Mouse (Mus musculus) mouse trophoblast stem cell (cell line): Measurements from ENCODE around the gene Pdia5.

Experiments used
- in situ Hi-C, 2 experiments: fragments of 300-500 bp; cut with MseI, MboI; formaldehyde crosslinking; loops; 2 replicates in 1 of 2; 3 replicates in 1 of 2; pipeline ENCODE4 v1.15.1; 2025

Gene Pdia5

DNA sequence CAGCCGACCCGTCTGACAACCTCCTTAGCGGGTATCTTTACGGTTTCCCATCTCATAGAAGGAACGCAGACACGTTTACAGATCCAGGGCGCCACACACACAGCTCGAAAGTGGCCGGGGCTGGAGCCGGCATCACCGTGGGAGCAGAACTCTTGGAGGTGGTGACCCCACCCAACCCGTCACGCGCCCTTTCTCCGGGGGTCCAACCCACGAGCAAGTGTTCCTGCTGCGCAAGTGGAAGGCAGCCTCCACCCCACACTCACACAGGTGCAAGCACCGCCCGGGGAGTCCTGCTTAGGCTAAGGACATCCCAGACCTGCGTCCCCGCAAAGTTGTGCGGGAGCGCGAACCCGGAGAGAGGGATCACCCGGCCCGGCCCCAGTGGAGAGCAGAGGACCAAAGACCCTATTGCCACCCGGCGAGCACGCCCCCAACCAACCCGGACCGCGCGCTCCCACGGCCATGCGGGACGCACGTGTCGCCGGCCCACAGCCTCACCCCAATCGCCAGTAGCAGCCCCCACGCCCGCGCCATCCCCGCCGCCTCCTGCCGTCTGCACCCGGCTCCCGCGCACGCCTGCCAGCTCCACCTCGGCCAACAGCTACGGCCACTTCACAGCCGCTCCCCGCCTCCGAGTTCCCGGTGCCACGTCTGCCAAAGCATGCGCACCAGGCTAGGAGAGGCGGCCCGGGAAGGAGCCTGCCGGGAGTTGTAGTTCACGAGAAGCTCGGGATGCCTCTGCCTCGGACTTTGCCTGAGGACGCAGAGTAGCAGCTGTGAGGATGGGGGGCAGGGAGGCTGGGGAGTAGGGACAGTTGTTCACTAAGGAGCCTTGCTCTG is at the start of gene Pdia5:
Gene Pdia5 (minus strand): TSS at position 643 of the 840 bp plus-strand sequence.
- in situ Hi-C loops = no loop called here

GRCm38 (mm10) chr16:35539041-35539440 is 48.4 kb upstream of the Pdia5 start:
- in situ Hi-C loops = loop anchor here in 1 of 2 experiments (10.0 kb wide), 1 partner anchor 224 kb away; no protein-coding TSS in a partner anchor

DNA sequence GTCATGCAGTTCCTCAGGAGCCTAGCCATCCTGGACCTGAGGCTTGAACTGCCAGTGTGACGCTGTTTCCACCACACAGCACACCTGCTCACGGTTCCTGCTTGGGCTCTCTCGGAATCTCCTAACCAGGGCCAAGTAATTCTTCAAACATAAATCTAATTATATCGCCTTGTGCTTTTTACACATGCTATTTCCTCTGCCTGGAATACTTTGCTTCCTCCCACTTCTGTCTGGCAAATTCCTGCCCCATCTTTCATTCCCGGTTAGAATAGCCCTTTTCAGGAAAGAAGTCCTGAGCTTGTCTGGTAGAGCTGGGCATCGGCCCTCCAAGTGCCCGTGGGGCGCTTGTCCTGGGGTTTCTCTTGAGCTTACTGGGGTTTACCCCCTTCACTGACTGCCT is 47.0 kb upstream of the Pdia5 start:
- in situ Hi-C loops = loop anchor here in 1 of 2 experiments (10.0 kb wide), 1 partner anchor 223 kb away; no protein-coding TSS in a partner anchor

DNA sequence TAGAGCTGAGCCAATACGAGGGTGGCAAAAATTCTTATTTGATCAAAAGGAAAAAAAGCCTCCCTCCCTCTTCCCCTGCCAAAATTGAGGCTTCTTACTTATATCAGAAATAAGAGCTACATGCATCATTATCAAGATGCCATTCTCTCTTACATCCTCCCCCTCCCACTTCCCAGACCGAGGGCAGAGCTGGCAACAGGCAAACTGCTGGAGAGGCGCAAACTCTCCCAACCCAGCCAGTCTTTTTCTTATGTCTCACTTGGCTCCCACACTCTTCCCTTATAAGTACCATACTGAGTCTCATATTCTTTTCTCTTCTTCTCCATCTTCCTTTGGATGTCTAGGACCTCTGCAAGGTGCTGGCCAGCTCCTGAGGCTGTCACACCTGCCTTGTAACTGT is 44.0 kb upstream of the Pdia5 start:
- in situ Hi-C loops = loop anchor here in 1 of 2 experiments (10.0 kb wide), 1 partner anchor 220 kb away; no protein-coding TSS in a partner anchor

DNA sequence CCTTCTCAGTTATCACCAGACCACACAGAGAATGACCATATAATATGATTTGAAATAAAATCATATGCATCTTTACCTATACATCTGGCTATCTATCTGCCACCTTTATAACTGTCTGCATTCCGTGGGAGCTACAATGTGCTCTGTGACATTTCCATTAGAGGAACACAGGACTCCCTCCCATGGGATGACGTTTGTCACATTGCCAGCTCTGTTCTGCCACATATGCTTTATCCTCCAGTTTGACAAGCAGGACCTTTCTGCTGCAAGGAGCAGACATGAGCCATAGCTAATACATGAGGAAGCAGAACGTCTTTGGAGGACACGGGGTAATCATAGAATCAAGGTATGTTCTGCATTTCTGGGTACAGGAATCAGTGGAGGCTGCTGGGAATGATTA is 33.5 kb upstream of the Pdia5 start:
- in situ Hi-C loops = no loop called here

DNA sequence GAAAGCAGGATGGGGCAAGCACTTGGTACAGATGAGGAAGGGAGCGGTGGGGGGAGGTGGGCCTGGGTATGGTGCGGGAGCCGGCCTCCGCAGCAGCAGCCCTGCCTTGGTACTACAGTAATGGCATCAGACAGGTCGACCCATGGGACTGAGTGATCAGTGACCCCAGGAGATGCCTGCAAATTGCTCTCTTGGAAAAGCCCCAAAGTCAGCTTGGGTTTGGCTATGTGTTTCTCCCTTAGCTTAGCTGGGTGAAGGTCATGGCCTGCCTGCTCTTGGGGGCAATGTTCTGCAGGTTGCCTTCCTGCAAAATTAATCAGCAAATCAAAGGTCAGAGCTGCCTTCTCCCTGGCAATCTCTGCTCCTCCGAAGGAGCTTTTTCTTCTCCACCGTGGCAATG is 28.6 kb upstream of the Pdia5 start:
- in situ Hi-C loops = no loop called here

GRCm38 (mm10) chr16:35517976-35518951 is 27.6 kb upstream of the Pdia5 start:
- in situ Hi-C loops = no loop called here

GRCm38 (mm10) chr16:35515977-35516612 is 25.4 kb upstream of the Pdia5 start:
- in situ Hi-C loops = no loop called here

DNA sequence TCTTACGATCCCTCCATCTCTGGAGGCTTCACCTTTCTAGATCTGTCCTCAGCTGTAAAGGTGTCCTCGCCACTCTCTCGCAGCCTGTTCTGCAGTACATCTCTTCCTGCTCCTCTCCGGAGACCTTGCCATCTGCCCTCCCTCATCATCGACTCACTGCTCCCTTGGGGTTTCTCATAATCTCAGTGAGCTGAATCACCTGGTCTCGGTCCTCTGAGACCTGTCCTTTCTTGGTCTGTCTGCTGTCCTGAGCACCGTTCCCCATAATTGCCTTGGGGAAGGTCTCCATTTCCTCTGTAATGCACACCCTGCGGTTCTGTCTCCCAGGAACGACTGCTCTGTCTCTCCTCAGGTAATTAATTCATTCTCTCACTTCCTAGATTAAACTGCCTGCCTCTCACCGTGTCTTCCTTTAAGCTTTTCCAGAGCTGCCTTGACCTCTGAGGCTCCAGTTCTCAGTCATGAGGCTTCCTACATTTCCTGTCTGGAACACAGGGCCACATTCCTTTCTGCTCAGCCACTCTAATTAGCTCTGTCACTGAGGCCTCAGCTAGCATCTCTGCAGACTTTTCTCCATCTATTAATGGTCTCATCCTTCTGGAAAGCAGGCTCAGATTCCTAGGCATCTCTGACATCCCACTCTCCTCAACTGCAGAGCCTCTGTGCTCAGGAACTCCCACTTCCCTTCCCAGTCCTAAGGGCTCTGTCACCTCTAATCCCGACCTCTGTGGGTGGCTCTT is 18.8 kb upstream of the Pdia5 start:
- in situ Hi-C loops = no loop called here

DNA sequence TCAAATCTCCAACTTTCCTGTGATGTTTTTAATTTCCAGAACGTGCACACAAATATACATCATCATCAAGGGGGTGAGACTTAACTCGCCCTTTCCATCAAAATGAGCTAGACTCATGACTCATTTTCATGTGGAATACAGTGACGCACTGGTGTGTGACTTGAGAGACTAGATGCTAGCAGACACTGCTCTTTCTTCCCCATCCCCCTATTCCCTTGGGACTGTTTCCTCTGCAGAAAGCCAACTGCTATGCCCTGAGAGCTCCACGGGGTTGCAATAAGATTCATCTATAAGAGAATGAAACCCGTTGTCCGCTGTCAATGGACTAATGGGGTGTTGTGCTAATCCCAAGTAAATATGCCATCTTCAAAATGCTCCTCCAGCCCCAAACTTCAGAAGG is 17.9 kb upstream of the Pdia5 start:
- in situ Hi-C loops = no loop called here

DNA sequence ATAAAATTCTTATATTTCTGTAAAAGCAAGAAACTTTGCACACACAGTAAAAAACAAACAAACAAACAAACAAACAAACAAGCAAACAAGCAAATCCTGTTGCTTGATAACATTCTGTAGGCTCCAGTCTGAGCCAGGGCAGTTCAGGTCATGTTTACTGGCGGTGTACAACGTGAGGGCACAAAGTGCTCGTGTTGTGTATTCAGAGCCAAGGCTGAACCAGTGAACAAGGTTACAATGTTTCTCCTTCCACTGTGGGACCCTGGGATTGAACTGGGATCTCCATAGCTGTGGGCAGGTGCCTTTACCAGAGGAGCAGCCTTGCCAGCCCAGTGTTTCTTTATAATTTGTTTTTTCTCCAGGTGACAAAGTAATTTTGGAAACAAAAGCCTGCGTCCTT is 15.1 kb upstream of the Pdia5 start:
- in situ Hi-C loops = no loop called here

GRCm38 (mm10) chr16:35504266-35504665 is 13.6 kb upstream of the Pdia5 start:
- in situ Hi-C loops = no loop called here

DNA sequence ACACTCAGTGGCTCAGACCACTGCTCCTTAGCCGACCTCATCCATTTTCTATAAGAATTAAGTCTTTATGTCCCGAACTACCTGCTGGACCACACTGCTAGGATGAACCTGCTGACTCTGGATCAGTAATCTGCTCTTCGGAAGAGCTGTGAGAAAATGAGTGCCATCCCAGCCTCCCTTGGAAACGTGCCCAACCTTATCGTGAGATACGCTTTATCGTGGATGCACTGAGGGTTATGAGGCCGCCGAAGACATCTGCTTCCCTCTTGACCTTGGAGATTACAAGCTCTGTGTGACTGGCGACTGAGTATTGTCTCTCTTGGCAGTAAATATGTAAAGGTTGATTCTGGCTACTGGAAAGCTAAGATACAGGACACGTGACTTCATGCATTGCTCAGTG is 11.8 kb upstream of the Pdia5 start:
- in situ Hi-C loops = no loop called here

DNA sequence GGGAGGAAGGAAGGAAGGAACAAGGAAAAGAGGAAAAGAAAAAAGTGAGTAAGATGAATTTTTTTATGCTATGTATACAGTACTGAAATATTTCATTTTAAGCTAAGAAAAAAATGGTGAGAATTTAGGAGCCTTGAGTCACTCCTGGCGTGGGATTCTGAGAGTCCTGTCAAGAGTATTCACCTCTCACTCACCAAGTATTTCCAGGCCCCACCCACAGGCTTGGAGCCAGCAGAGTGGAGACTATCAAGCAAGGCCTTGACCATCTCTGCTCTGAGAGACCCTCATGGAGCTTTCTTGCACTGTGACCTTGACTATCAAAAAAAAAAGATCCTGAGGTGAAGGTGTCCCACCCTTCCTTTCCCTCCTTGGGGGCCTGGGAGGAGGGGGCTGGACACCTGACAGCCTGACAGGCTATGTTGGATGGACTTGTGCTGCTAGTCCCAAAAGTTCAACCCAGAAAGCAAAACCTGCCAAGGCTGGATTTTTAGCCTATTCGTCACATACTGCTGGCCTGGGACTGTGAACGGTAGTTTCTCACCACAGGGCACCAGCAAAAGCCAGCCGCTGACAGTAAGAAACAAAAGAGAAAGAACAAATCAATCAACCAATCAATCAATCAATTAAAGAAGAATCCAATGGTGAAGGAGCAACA is 10.6 kb upstream of the Pdia5 start:
- in situ Hi-C loops = no loop called here

GRCm38 (mm10) chr16:35500342-35500741 is 9.7 kb upstream of the Pdia5 start:
- in situ Hi-C loops = no loop called here

GRCm38 (mm10) chr16:35489793-35490192 is 880 bp downstream of the Pdia5 start:
- in situ Hi-C loops = no loop called here

DNA sequence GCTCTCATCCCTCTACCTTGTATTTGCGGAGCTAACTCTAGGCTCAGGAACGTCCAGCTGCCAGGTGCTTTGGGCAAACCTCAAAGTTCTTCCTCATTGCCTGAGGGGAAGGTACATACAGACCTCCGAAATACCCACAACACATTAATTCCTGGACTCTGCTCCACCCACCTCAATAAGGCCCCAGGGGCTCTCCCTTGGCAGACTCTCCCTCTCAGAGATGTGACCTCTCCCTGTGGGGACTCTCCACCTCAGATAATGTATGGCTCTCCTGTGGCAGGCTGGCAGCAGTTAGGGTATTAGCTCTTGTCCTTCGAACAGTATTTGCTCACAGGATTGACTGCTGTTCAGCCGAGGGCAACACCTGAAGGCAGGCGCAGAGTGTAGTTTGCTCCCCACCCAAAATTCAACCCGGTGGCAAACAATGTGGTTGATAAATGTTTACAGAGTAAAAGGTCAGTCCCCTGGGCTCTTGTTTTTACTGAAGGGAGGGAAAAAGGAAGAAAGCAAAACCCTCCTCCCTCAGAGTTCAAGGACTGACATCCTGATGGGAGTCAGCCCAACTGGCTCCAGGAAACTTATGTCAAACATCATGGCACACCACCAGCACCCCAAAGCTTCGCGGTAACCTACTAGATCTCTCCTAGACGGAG is 1.5 kb downstream of the Pdia5 start:
- in situ Hi-C loops = no loop called here

DNA sequence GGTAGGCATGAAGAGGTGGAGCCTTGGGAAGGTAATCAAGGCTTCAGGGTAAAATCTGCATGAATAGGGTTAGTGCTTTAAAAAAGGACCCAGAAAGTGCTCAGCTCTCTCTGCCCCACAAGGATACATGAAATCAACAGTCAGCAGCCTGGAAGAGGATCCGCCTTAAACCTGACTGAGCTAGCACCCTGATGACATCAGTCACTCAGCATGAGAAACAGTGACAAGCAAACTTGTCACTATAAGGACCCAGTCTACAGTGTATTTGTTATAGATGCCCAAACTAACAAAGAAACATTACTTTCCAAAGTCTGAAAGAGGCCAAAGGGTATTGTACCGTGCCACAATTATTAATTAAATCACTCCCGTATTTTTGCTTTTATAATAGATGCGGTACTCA is 2.9 kb downstream of the Pdia5 start:
- in situ Hi-C loops = no loop called here

DNA sequence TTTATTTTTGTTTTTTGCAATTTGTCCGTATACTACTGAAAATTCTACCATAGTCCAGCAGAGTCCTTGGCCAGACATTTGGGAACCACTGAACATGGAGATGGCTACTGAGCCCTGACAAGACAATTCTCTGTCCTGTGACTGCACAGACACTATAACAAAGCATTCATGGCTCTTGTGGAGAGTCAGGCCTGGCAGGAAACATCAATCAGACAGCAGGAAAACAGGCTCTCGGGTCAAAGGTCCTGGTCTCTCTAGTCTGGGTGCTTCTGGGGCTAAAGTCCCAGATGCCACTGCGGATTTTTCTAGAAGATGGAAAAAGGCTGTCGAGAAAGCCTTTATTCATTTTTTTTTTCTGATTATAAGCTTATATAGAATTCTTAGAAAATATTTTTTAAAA is 3.6 kb downstream of the Pdia5 start:
- in situ Hi-C loops = no loop called here

DNA sequence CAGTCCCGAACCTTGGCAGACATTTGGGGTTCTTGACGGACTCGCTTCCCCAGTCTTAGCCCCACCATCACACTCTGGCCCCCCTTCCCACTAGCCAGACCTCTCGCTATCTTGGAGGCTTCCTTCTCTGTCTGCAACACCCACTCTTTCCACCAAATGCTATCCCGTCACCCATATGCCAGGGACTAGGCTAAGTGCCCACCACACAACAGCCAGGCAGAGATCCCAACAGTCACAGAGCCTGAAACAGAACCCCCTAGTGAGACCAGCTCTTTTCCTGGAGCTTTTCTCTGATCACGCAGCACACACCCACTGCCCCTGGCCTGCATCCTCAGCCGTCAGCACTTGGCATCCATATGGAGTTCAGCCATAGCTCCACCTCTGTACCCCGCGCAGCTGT is 5.0 kb downstream of the Pdia5 start:
- in situ Hi-C loops = no loop called here
